Mouse (Mus musculus) brain, embryonic 18.5 days (tissue): ENCODE data around the gene Gm26661.

Experiments
- DNase-seq: peaks from one replicate; pipeline ENCODE4 v3.0.0-alpha.2; 2012; ENCODE audit warnings: low read depth, low spot score

Gm26661 gene

GRCm38 (mm10) chr14:7819446-7819845, 28.1 kb downstream of the Gm26661 start:
- DNase-seq: no peak

GRCm38 (mm10) chr14:7821341-7821740, 30.0 kb downstream of the Gm26661 start:
- DNase-seq: no peak

- no peak for DNase-seq
These were observed 31.3 kb downstream of the Gm26661 start for GRCm38 (mm10) chr14:7822693-7823092.

GRCm38 (mm10) chr14:7824651-7825268, 33.4 kb downstream of the Gm26661 start:
- DNase-seq: no peak

GRCm38 (mm10) chr14:7826151-7826937, 35.0 kb downstream of the Gm26661 start:
- peak; percentile 14 for DNase-seq

GRCm38 (mm10) chr14:7829181-7829580, 37.8 kb downstream of the Gm26661 start:
- no peak for DNase-seq

GRCm38 (mm10) chr14:7831770-7832439, 40.5 kb downstream of the Gm26661 start:
- DNase-seq: no peak

GRCm38 (mm10) chr14:7832440-7832783, 41.0 kb downstream of the Gm26661 start:
- no peak for DNase-seq

- no peak for DNase-seq
These were observed 42.1 kb downstream of the Gm26661 start for GRCm38 (mm10) chr14:7833458-7833857.

GRCm38 (mm10) chr14:7838564-7839089, 47.2 kb downstream of the Gm26661 start:
- DNase-seq: no peak

GRCm38 (mm10) chr14:7839950-7840514, 48.6 kb downstream of the Gm26661 start:
- no peak for DNase-seq
